ENCODE assay signal across 10 mouse cellular contexts in genomic region chr8:125898899-125899298, GRCm38 (mm10). TPM values are rescaled to one million over a fixed set of nuclear protein-coding genes. Genes with fewer than 3 reads are reported as not detected.
A peak's percentile ranks its signal among the peaks of the same experiment; 100 is the strongest.
DNase-seq lines count a peak whose midpoint lies in the region; ATAC-seq and TF ChIP-seq lines count a peak whose summit lies in the region.
"Had no signal": no experiment of that assay in that cellular context is flagged by ENCODE, and none has a peak within 500 bp of the region (broad histone marks: within the 10 kb centered on the region; RNA-seq: fewer than 3 reads in every experiment).

No protein-coding gene starts in this region.

- H3K36me3 ChIP-seq in hindbrain, embryonic 14.5 days (replicated peaks; ENCODE audit: control insufficient read depth, insufficient read depth) = no peaks in the 10 kb centered on the region
- H3K36me3 ChIP-seq in liver, postnatal 0 days (replicated peaks; ENCODE audit: insufficient read depth, low read length) = no peaks in the 10 kb centered on the region
- H3K36me3 ChIP-seq: limb, embryonic 15.5 days had no signal

- peak overlapping the region; percentile 79 for H3K4me2 ChIP-seq in hindbrain, embryonic 14.5 days (replicated peaks)
- no peak overlapping the region for H3K4me2 ChIP-seq in liver, postnatal 0 days (ENCODE audit: low read depth, low read length)

- ATAC-seq in hindbrain, embryonic 14.5 days (ENCODE audit: low FRiP score) = no peak
- no peak for ATAC-seq in liver, postnatal 0 days

- peak overlapping the region; percentile 87 for H3K9ac ChIP-seq in hindbrain, embryonic 14.5 days
- H3K9ac ChIP-seq in liver, postnatal 0 days (replicated peaks) = no peak overlapping the region
- H3K9ac ChIP-seq: limb, embryonic 15.5 days had no signal

- DNase-seq in left cerebral cortex, adult 18-20 months (ENCODE audit: low spot score in 2 of 2) = peak; percentile 65 to 76
- no peak for DNase-seq in left cerebral cortex, adult 11 months (ENCODE audit: low spot score)
- peak; percentile 69 for DNase-seq in ZHBTc4 (ENCODE audit: low read depth, low spot score)
- DNase-seq in embryo, embryonic 10 days (ENCODE audit: low spot score) = peak; percentile 75
- DNase-seq in hindbrain, embryonic 14.5 days (ENCODE audit: low spot score) = peak; percentile 90
- DNase-seq in liver, postnatal 0 days = peak; percentile 68
- peak; percentile 58 for DNase-seq in retina, adult 2 months (ENCODE audit: low read depth, low spot score)
- no peak for DNase-seq in urinary bladder, postnatal 10 days (ENCODE audit: low spot score)

- 2% methylated on average over 6 of the region's 6 CpGs for WGBS in hindbrain, embryonic 14.5 days
- WGBS in liver, postnatal 0 days (ENCODE audit: insufficient replicate concordance) = 2% methylated on average over 6 of the region's 6 CpGs

- H3K9me3 ChIP-seq in hindbrain, embryonic 14.5 days (ENCODE audit: control insufficient read depth, low read length) = no peaks in the 10 kb centered on the region
- H3K9me3 ChIP-seq in liver, postnatal 0 days (ENCODE audit: low read length) = no peaks in the 10 kb centered on the region
- H3K9me3 ChIP-seq: limb, embryonic 15.5 days had no signal

- peaks cover 14% of the 10 kb centered on the region for H3K4me1 ChIP-seq in hindbrain, embryonic 14.5 days (replicated peaks; ENCODE audit: control insufficient read depth, insufficient read depth, low read length)
- H3K4me1 ChIP-seq in liver, postnatal 0 days (ENCODE audit: insufficient read depth) = no peaks in the 10 kb centered on the region

- peak; percentile 68 for TF ChIP-seq CTCF in liver, postnatal 0 days (IDR thresholded peaks at IDR 0.05; ENCODE audit: low read depth)

- TF ChIP-seq EP300 in liver, postnatal 0 days (IDR thresholded peaks at IDR 0.05; ENCODE audit: low read depth) = no peak

- H3K4me3 ChIP-seq in hindbrain, embryonic 14.5 days (replicated peaks; ENCODE audit: low read length) = peak overlapping the region; percentile 75
- H3K4me3 ChIP-seq in liver, postnatal 0 days (ENCODE audit: low read depth, low read length) = no peak overlapping the region
- H3K4me3 ChIP-seq: erythroblast, embryonic 14.5 days had no signal

- H3K27ac ChIP-seq in hindbrain, embryonic 14.5 days = peak overlapping the region; percentile 81
- no peak overlapping the region for H3K27ac ChIP-seq in liver, postnatal 0 days (ENCODE audit: low read depth)
- H3K27ac ChIP-seq: limb, embryonic 15.5 days had no signal

- peaks cover 8% of the 10 kb centered on the region; the same call in 1 of the 2 replicates for H3K27me3 ChIP-seq in hindbrain, embryonic 14.5 days (ENCODE audit: control insufficient read depth, insufficient read depth, low read length)
- H3K27me3 ChIP-seq in liver, postnatal 0 days (ENCODE audit: insufficient read depth, low read length) = peaks cover 18% of the 10 kb centered on the region

RNA-seq across cellular contexts. Expression of gene Pcnx2, which starts 0.8 kb away (rescaled TPM):
- total RNA-seq in left cerebral cortex, adult 18-20 months (2021) = 10 to 100 TPM; 81.5 to 83.9 TPM
- 4.2 and 5.1 TPM in 2 replicates for polyA plus RNA-seq in hindbrain, embryonic 14.5 days (2014; fragmentation: Nextera tagmentation; extraction: Ambion mirVana)
- 0.04 and 0.05 TPM in 2 replicates for polyA plus RNA-seq in liver, postnatal 0 days (2015; fragmentation: Nextera tagmentation; extraction: Ambion mirVana)

RNA-seq across cellular contexts. Expression of gene Map3k21, which starts 11.4 kb away (rescaled TPM):
- total RNA-seq in left cerebral cortex, adult 18-20 months (2021) = 1 to 10 TPM; 1.6 to 1.8 TPM
- 0.99 and 1.0 TPM in 2 replicates for polyA plus RNA-seq in hindbrain, embryonic 14.5 days (2014; fragmentation: Nextera tagmentation; extraction: Ambion mirVana)
- 0.39 and 0.56 TPM in 2 replicates for polyA plus RNA-seq in liver, postnatal 0 days (2015; fragmentation: Nextera tagmentation; extraction: Ambion mirVana)
- polyA plus RNA-seq: erythroblast, embryonic 14.5 days had no signal

Comparison
In these comparisons a context has a peak if more than half of its experiments do, and no peak if none do; other contexts are left out.
1. DNase-seq: peak in left cerebral cortex, adult 18-20 months (2 of 2), ZHBTc4 (single experiment), embryo, embryonic 10 days (single experiment), hindbrain, embryonic 14.5 days (single experiment), liver, postnatal 0 days (single experiment) and retina, adult 2 months (single experiment); none in left cerebral cortex, adult 11 months (single experiment) and urinary bladder, postnatal 10 days (single experiment).